Mouse (Mus musculus) forebrain, embryonic 13.5 days (tissue): ENCODE measurements around the gene Ccdc171. TPM values are rescaled to one million over a fixed set of nuclear protein-coding genes. Genes with fewer than 3 reads are reported as not detected.
"Not testable (repeated sequence)": the region's sequence is repeated elsewhere in the genome, so short reads cannot be mapped to it uniquely, and the experiment has no call there.

ENCODE experiments used
- ATAC-seq: fragments of 200-750 bp; cut with Nextera tagmentation; 2 replicates; pipeline ENCODE4 v1.8.0; 2017
- H3K27ac ChIP-seq: fragments of 300-500 bp; sonication (generic); 2 replicates; pipeline ENCODE4 v1.5.1; 2015; ENCODE audit warnings: inconsistent platforms, mild to moderate bottlenecking, moderate library complexity
- H3K27me3 ChIP-seq: fragments of 300-500 bp; sonication (generic); 2 replicates; pipeline ENCODE4 v1.6.1; 2015; ENCODE audit warnings: mild to moderate bottlenecking, inconsistent platforms
- H3K36me3 ChIP-seq: fragments of 300-500 bp; sonication (generic); 2 replicates; pipeline ENCODE4 v1.6.1; 2015; ENCODE audit warnings: mild to moderate bottlenecking, inconsistent platforms; ENCODE audit not compliant: poor library complexity, severe bottlenecking
- H3K4me1 ChIP-seq: fragments of 300-500 bp; sonication (generic); 2 replicates; pipeline ENCODE4 v1.6.1; 2015; ENCODE audit warnings: inconsistent platforms
- H3K4me2 ChIP-seq: fragments of 300-500 bp; sonication (generic); 2 replicates; pipeline ENCODE4 v1.6.1; 2015; ENCODE audit warnings: inconsistent platforms, mild to moderate bottlenecking, moderate library complexity
- H3K4me3 ChIP-seq: fragments of 300-500 bp; sonication (generic); 2 replicates; pipeline ENCODE4 v1.5.1; 2015; ENCODE audit warnings: mild to moderate bottlenecking, inconsistent platforms
- H3K9ac ChIP-seq: fragments of 300-500 bp; sonication (generic); 2 replicates; pipeline ENCODE4 v1.6.1; 2015; ENCODE audit warnings: mild to moderate bottlenecking, inconsistent platforms
- H3K9me3 ChIP-seq: fragments of 300-500 bp; sonication (generic); replicated peaks from 2 replicates; pipeline ENCODE4 v1.6.1; 2016; ENCODE audit warnings: inconsistent platforms
- WGBS: fragments of 180-500 bp; shearing (Covaris S2); methylation state at CpG from one replicate; pipeline ENCODE4 v1.1.7; 2015; 5-methylcytosine and 5-hydroxymethylcytosine counted together
- polyA plus RNA-seq: library from polyadenylated mRNA; unstranded; fragments of >200 nt; fragmentation: Nextera tagmentation; extraction: Ambion mirVana; gene quantifications from 2 replicates; pipeline ENCODE4 v1.2.1, GENCODE M21; 2015

Gene Ccdc171
- polyA plus RNA-seq, 1 experiment from 2014 or later = 5.7 TPM

- 91% methylated on average over 3 of the region's 3 CpGs for WGBS
- Histone ChIP-seq H3K9ac (no peak overlapping the region), H3K4me1 (0 out of 2 replicates have a peak, but pooled peaks cover 6% of the 10 kb centered on the region), H3K4me3 (no peak overlapping the region), H3K9me3 (no peaks in the 10 kb centered on the region), H3K27me3 (no peaks in the 10 kb centered on the region), H3K27ac (no peak overlapping the region), H3K36me3 (no peaks in the 10 kb centered on the region), H3K4me2 (no peak overlapping the region)
- no peak for ATAC-seq
Observed at GRCm38 (mm10) chr4:83512217-83512616, 13.1 kb upstream of the Ccdc171 start.

DNA sequence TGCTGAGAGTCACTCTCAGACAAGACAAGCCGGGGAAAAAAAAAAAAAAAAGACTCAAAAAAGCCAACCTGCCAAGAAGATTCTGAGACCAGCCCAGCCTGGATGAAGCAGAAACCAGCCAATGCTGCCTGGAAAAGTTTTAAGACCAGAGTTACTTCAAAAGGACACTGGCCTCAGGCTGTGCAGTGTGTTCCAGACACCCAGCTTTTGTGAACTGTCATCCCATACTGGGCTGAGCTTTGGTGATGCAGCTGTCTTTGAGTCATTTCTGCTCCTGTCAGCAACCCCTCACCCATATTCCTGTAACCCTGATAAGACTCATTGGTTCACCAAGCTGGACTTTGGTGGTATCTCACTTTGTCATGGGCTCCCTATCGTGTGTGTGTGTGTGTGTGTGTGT lies 12.7 kb upstream of the Ccdc171 start:
- 84% methylated on average over 2 of the region's 2 CpGs for WGBS

DNA sequence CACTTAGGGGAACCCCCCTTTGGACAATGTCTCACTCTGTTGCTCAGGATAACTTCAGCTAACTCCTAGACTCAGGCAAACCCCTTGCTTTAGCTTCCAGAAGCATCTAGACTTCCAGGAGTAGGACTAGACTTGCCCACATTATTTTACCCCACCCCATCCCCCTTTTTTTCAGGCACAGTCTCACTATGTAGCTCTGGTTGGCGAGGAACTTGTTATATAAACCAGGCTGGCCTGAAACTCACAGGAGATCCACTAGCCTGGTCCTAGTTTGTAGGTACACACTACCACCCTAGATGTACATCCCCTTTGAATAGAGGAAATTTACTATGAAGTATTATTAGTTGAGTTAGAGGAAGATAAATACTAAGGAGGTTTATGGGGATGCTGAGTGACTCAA lies 11.2 kb upstream of the Ccdc171 start:
- Histone ChIP-seq H3K4me2 (no peak overlapping the region), H3K36me3 (no peaks in the 10 kb centered on the region), H3K4me1 (no peaks in the 10 kb centered on the region), H3K9me3 (no peaks in the 10 kb centered on the region), H3K9ac (no peak overlapping the region), H3K4me3 (no peak overlapping the region), H3K27me3 (no peaks in the 10 kb centered on the region), H3K27ac (no peak overlapping the region)
- WGBS = 90% methylated on average over 1 of the region's 1 CpGs
- ATAC-seq = no peak

More for the DNA sequence above, 12.7 kb upstream of the Ccdc171 start:
- Histone ChIP-seq H3K36me3 (no peaks in the 10 kb centered on the region), H3K4me1 (0 out of 2 replicates have a peak, but pooled peaks cover 4% of the 10 kb centered on the region), H3K9me3 (no peaks in the 10 kb centered on the region), H3K27me3 (no peaks in the 10 kb centered on the region), H3K9ac (no peak overlapping the region), H3K4me2 (no peak overlapping the region), H3K27ac (no peak overlapping the region), H3K4me3 (no peak overlapping the region)
- no peak for ATAC-seq

DNA sequence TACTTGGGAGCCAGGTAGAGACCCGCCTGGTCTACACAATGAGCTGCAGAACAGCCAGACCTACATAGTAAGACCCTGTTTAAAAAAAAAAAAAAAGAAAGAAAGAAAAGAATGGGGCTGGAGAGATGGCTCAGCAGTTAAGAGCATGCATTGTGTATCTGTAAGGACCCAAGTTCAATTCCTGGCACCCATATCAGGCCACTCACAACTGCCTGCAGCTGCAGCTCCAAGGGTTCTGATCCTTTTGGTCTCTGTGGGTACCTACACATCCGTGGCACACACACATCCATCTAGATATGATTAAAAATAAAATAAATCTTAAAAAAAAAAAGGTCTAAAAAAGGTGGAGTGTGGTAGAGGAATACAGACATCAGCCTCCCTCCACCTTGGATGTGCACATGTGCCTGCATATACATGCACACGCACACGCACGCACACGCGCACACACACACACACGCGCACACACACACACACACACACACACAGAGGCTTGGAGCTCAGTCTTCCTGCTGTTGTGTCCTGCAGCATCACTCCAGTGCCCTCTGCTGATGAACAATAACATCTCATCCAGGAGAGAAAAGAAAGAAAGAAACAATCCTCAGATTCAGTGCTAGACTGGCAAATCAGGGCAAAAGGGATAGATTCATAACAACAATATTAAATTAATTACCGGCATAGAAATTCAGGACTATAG lies 10.2 kb upstream of the Ccdc171 start:
- Histone ChIP-seq H3K27ac (no peak overlapping the region), H3K27me3 (no peaks in the 10 kb centered on the region), H3K9me3 (no peaks in the 10 kb centered on the region), H3K36me3 (no peaks in the 10 kb centered on the region), H3K4me2 (no peak overlapping the region), H3K4me3 (no peak overlapping the region), H3K9ac (no peak overlapping the region), H3K4me1 (no peaks in the 10 kb centered on the region)
- 85% methylated on average over 10 of the region's 10 CpGs for WGBS
- no peak for ATAC-seq

DNA sequence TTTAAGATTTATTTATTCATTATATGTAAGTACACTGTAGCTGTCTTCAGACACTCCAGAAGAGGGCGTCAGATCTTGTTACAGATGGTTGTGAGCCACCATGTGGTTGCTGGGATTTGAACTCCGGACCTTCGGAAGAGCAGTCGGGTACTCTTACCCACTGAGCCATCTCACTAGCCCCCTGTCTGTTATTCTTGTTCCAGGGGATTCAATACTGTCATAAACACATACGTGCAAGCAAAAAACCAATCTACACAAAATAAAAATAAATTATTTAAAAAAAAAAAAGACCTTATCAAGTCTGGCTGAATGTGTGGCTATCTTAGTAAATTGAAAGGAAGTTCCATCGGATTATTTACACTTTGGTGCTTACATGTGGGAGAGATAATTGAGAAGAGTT lies 9.2 kb upstream of the Ccdc171 start:
- not testable (repeated sequence) for H3K4me2 ChIP-seq, H3K27ac ChIP-seq, H3K9ac ChIP-seq, H3K4me1 ChIP-seq, ATAC-seq, H3K4me3 ChIP-seq, H3K36me3 ChIP-seq, H3K27me3 ChIP-seq, H3K9me3 ChIP-seq
- WGBS = 97% methylated on average over 5 of the region's 6 CpGs

DNA sequence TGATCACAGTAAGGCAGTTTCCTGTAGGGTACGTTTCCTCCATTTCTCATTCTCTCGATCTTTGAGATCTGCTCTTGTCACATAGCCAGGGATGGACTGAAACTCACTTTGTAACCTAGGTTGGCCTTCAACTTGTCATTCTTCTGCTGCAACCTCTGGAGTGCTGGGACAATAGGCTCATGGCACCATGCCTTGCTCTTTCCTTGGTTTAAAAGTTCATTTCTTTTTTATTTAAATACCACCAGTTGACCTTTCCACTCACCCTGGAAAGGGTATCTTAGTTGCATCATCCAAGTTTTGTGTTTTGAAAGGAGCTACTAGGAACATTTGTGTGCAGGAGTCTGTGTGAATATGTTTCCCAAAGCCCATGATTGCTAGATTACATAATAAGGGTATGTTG lies 6.2 kb upstream of the Ccdc171 start:
- H3K27ac ChIP-seq = no peak overlapping the region
- H3K36me3 ChIP-seq = no peaks in the 10 kb centered on the region
- WGBS = 80% methylated on average over 2 of the region's 2 CpGs
- no peak for ATAC-seq
- no peaks in the 10 kb centered on the region for H3K27me3 ChIP-seq
- no peak overlapping the region for H3K4me3 ChIP-seq
- H3K9ac ChIP-seq = no peak overlapping the region
- no peaks in the 10 kb centered on the region for H3K9me3 ChIP-seq
- H3K4me2 ChIP-seq = no peak overlapping the region
- H3K4me1 ChIP-seq = peaks cover 16% of the 10 kb centered on the region

GRCm38 (mm10) chr4:83519807-83520206 lies 5.5 kb upstream of the Ccdc171 start:
- Histone ChIP-seq H3K27ac (no peak overlapping the region), H3K4me3 (no peak overlapping the region), H3K9me3 (no peaks in the 10 kb centered on the region), H3K9ac (no peak overlapping the region), H3K4me1 (peaks cover 20% of the 10 kb centered on the region), H3K36me3 (no peaks in the 10 kb centered on the region), H3K4me2 (no peak overlapping the region), H3K27me3 (no peaks in the 10 kb centered on the region)
- ATAC-seq = no peak

GRCm38 (mm10) chr4:83520308-83520707 lies 5.0 kb upstream of the Ccdc171 start:
- 89% methylated on average over 4 of the region's 4 CpGs for WGBS
- H3K9ac ChIP-seq = no peak overlapping the region
- H3K27ac ChIP-seq = no peak overlapping the region
- no peaks in the 10 kb centered on the region for H3K36me3 ChIP-seq
- H3K4me2 ChIP-seq = no peak overlapping the region
- H3K9me3 ChIP-seq = no peaks in the 10 kb centered on the region
- no peaks in the 10 kb centered on the region for H3K27me3 ChIP-seq
- ATAC-seq = no peak
- H3K4me3 ChIP-seq = no peak overlapping the region
- H3K4me1 ChIP-seq = peaks cover 20% of the 10 kb centered on the region

DNA sequence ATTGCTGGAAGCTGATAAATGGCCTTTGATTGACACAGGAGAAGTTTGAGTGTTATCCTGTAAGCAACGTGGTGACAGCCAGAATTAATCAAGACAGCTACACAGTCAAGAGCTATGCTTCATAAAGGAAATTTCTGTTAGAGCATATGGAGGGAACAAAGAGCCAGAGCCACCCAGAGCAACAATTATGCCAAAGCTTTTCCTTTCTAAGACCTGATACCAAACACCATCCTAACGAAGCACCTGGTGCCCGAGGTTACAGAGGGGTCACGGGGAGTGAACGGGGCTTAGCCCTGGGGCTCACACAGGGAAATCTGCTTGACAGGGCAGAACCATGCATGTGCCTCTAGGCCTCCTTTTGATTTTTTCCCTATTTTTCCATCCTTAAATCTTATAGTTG lies 3.3 kb upstream of the Ccdc171 start:
- no peaks in the 10 kb centered on the region for H3K36me3 ChIP-seq
- H3K27me3 ChIP-seq = no peaks in the 10 kb centered on the region
- no peak for ATAC-seq
- H3K4me1 ChIP-seq = peaks cover 32% of the 10 kb centered on the region
- H3K27ac ChIP-seq = peak overlapping the region; percentile 48; the same call in 1 of the 2 replicates
- H3K9ac ChIP-seq = no peak overlapping the region
- no peak overlapping the region for H3K4me3 ChIP-seq
- H3K9me3 ChIP-seq = no peaks in the 10 kb centered on the region
- H3K4me2 ChIP-seq = no peak overlapping the region
- WGBS = 14% methylated on average over 5 of the region's 5 CpGs

GRCm38 (mm10) chr4:83524456-83524842 lies 896 bp upstream of the Ccdc171 start:
- H3K27me3 ChIP-seq = no peaks in the 10 kb centered on the region
- H3K9me3 ChIP-seq = no peaks in the 10 kb centered on the region
- H3K36me3 ChIP-seq = no peaks in the 10 kb centered on the region
- H3K4me1 ChIP-seq = peaks cover 32% of the 10 kb centered on the region
- peak overlapping the region; percentile 87 for H3K9ac ChIP-seq
- peak overlapping the region; percentile 100 for H3K27ac ChIP-seq
- ATAC-seq = 0 out of 2 replicates have a peak, but pooled peaks have one; percentile 0
- H3K4me2 ChIP-seq = peak overlapping the region; percentile 80
- peak overlapping the region; percentile 61 for H3K4me3 ChIP-seq
- whole genome bisulfite sequencing = 2% methylated on average over 6 of the region's 6 CpGs

- ATAC-seq = peak; percentile 77
- under 1% methylated on average over 18 of the region's 18 CpGs for WGBS
Observed at GRCm38 (mm10) chr4:83525690-83526055, 328 bp downstream of the Ccdc171 start.

GRCm38 (mm10) chr4:83526270-83526987 lies 1.1 kb downstream of the Ccdc171 start:
- Histone ChIP-seq H3K9me3 (no peaks in the 10 kb centered on the region), H3K4me1 (peaks cover 32% of the 10 kb centered on the region), H3K9ac (peak overlapping the region; percentile 75; the same call in 1 of the 2 replicates), H3K4me3 (peak overlapping the region; percentile 61), H3K27me3 (no peaks in the 10 kb centered on the region), H3K27ac (no peak overlapping the region), H3K4me2 (peak overlapping the region; percentile 80), H3K36me3 (no peaks in the 10 kb centered on the region)
- 2% methylated on average over 13 of the region's 13 CpGs for WGBS
- ATAC-seq = no peak

More at GRCm38 (mm10) chr4:83525690-83526055, 328 bp downstream of the Ccdc171 start:
- peak overlapping the region; percentile 75 for H3K9ac ChIP-seq
- H3K4me1 ChIP-seq = peaks cover 32% of the 10 kb centered on the region
- H3K4me2 ChIP-seq = peak overlapping the region; percentile 80
- H3K27me3 ChIP-seq = no peaks in the 10 kb centered on the region
- no peaks in the 10 kb centered on the region for H3K36me3 ChIP-seq
- peak overlapping the region; percentile 61 for H3K4me3 ChIP-seq
- H3K27ac ChIP-seq = peak overlapping the region; percentile 77
- H3K9me3 ChIP-seq = no peaks in the 10 kb centered on the region
